Mouse (Mus musculus) embryonic stem cell, embryonic (primary cell): ENCODE measurements at regions not wholly inside any gene's neighbourhood (a gene's known extent, or its start where the extent isn't known, plus 50 kb on each side); places are given as distances from the start of the nearest gene placed in this dataset.

Experiments used
- CTCF ChIA-PET, 4 experiments: fragments of 300-600 bp in 2 of 4; fragments of 350-600 bp in 2 of 4; sonication (Branson Sonifier 250); formaldehyde crosslinking; loops; one replicate each; lab custom pipeline; 2022; ENCODE audit warnings: inconsistent platforms in 2 of 4; lab: Charles Lee
- POLR2A ChIA-PET, 4 experiments: fragments of 300-600 bp in 2 of 4; fragments of 350-600 bp in 2 of 4; sonication (Branson Sonifier 250); formaldehyde crosslinking; loops; one replicate each; lab custom pipeline; 2022; ENCODE audit warnings: antibody characterized with exemption in 4 of 4, inconsistent platforms in 1 of 4; lab: Charles Lee

- ChIA-PET CTCF (interaction anchor here in 2 of 4 experiments (0.6 to 0.9 kb wide), 2 partner anchors 30 to 259 kb away, joined by 3 read pairs; no protein-coding TSS in a partner anchor), POLR2A (interaction anchor here in 2 of 4 experiments (1.2 to 2.4 kb wide), 3 partner anchors 11 to 17 kb away, joined by 3 to 10 read pairs (median 8); no protein-coding TSS in a partner anchor)
These were observed 188.8 kb upstream of the Ppp2r2d start for GRCm38 (mm10) chr7:138657076-138657475.

- POLR2A ChIA-PET: interaction anchor here in 3 of 4 experiments (0.6 to 2.4 kb wide), 8 partner anchors 12 to 194 kb away, joined by 3 to 13 read pairs (median 3); no protein-coding TSS in a partner anchor
- CTCF ChIA-PET: interaction anchor here in 1 of 4 experiments (1.3 kb wide), 1 partner anchor 268 kb away, joined by 4 read pairs; no protein-coding TSS in a partner anchor
These were observed 189.9 kb upstream of the Ppp2r2d start for GRCm38 (mm10) chr7:138655940-138656339.

GRCm38 (mm10) chr7:138650946-138651345 is 194.9 kb upstream of the Ppp2r2d start:
- ChIA-PET CTCF (interaction anchor here in 1 of 4 experiments (0.6 kb wide), 1 partner anchor 558 kb away, joined by 3 read pairs; no protein-coding TSS in a partner anchor), POLR2A (no interaction called here)

GRCm38 (mm10) chr7:138647636-138648035 is 198.2 kb upstream of the Ppp2r2d start:
- ChIA-PET POLR2A (interaction anchor here in 1 of 4 experiments (1.1 kb wide), 1 partner anchor 27 kb away, joined by 3 read pairs; no protein-coding TSS in a partner anchor), CTCF (no interaction called here)

GRCm38 (mm10) chr7:138640492-138641165 is 205.2 kb upstream of the Ppp2r2d start:
- ChIA-PET POLR2A (no interaction called here), CTCF (no interaction called here)

GRCm38 (mm10) chr7:138639541-138639940 is 206.3 kb upstream of the Ppp2r2d start:
- POLR2A ChIA-PET: interaction anchor here in 1 of 4 experiments (1.2 kb wide), 1 partner anchor 17 kb away, joined by 3 read pairs; no protein-coding TSS in a partner anchor

GRCm38 (mm10) chr7:138626061-138626460 is 219.8 kb upstream of the Ppp2r2d start:
- POLR2A ChIA-PET: no interaction called here
- CTCF ChIA-PET: interaction anchor here in 1 of 4 experiments (0.7 kb wide), 1 partner anchor 542 kb away, joined by 3 read pairs; no protein-coding TSS in a partner anchor

More at GRCm38 (mm10) chr7:138639541-138639940, 206.3 kb upstream of the Ppp2r2d start:
- CTCF ChIA-PET: no interaction called here

GRCm38 (mm10) chr7:138620896-138621655 is 223.5 kb upstream of the Tcerg1l start:
- ChIA-PET POLR2A (interaction anchor here in 1 of 4 experiments (0.6 kb wide), 1 partner anchor 26 kb away, joined by 3 read pairs; no protein-coding TSS in a partner anchor), CTCF (no interaction called here)

GRCm38 (mm10) chr7:138620080-138620684 is 222.7 kb upstream of the Tcerg1l start:
- CTCF ChIA-PET: no interaction called here
- POLR2A ChIA-PET: no interaction called here

- ChIA-PET POLR2A (no interaction called here), CTCF (no interaction called here)
These were observed 218.9 kb upstream of the Tcerg1l start for GRCm38 (mm10) chr7:138616468-138616867.

GRCm38 (mm10) chr7:138609605-138610004 is 212.1 kb upstream of the Tcerg1l start:
- POLR2A ChIA-PET: no interaction called here
- CTCF ChIA-PET: interaction anchor here in 1 of 4 experiments (0.5 kb wide), 1 partner anchor 134 kb away, joined by 3 read pairs; no protein-coding TSS in a partner anchor

- ChIA-PET CTCF (interaction anchor here in 1 of 4 experiments (0.5 kb wide), 1 partner anchor 135 kb away, joined by 3 read pairs; no protein-coding TSS in a partner anchor), POLR2A (interaction anchor here in 1 of 4 experiments (0.5 kb wide), 1 partner anchor 755 kb away, joined by 3 read pairs; no protein-coding TSS in a partner anchor)
These were observed 211.6 kb upstream of the Tcerg1l start for GRCm38 (mm10) chr7:138609124-138609523.

GRCm38 (mm10) chr7:138606363-138606964 is 208.9 kb upstream of the Tcerg1l start:
- ChIA-PET POLR2A (no interaction called here), CTCF (no interaction called here)

GRCm38 (mm10) chr7:138605923-138606322 is 208.4 kb upstream of the Tcerg1l start:
- POLR2A ChIA-PET: no interaction called here
- CTCF ChIA-PET: no interaction called here

GRCm38 (mm10) chr7:138601749-138602148 is 204.2 kb upstream of the Tcerg1l start:
- ChIA-PET CTCF (no interaction called here), POLR2A (no interaction called here)

GRCm38 (mm10) chr7:138593344-138593743 is 195.8 kb upstream of the Tcerg1l start:
- POLR2A ChIA-PET: no interaction called here
- CTCF ChIA-PET: no interaction called here

GRCm38 (mm10) chr7:138567352-138567751 is 169.8 kb upstream of the Tcerg1l start:
- ChIA-PET CTCF (no interaction called here), POLR2A (no interaction called here)

- ChIA-PET POLR2A (no interaction called here), CTCF (no interaction called here)
These were observed 154.1 kb upstream of the Tcerg1l start for GRCm38 (mm10) chr7:138551629-138552028.

- POLR2A ChIA-PET: no interaction called here
- CTCF ChIA-PET: no interaction called here
These were observed 150.4 kb upstream of the Tcerg1l start for GRCm38 (mm10) chr7:138547881-138548280.
